Mouse (Mus musculus) heart, embryonic 10.5 days (tissue): ENCODE measurements around the gene Tes. TPM values are rescaled to one million over a fixed set of nuclear protein-coding genes. Genes with fewer than 3 reads are reported as not detected.
"Not testable (repeated sequence)": the region's sequence is repeated elsewhere in the genome, so short reads cannot be mapped to it uniquely, and the experiment has no call there.

ENCODE experiments used
- DNase-seq: peaks from one replicate; pipeline ENCODE4 v3.0.0-alpha.2; 2017; ENCODE audit warnings: low spot score
- H3K27ac ChIP-seq: fragments of 300-500 bp; sonication (generic); 2 replicates; pipeline ENCODE4 v1.5.1; 2016; ENCODE audit warnings: mild to moderate bottlenecking
- H3K27me3 ChIP-seq: fragments of 300-500 bp; sonication (generic); 2 replicates; pipeline ENCODE4 v1.6.1; 2016; ENCODE audit warnings: mild to moderate bottlenecking; ENCODE audit not compliant: poor library complexity, insufficient read depth, severe bottlenecking
- H3K36me3 ChIP-seq: fragments of 300-500 bp; sonication (generic); 2 replicates; pipeline ENCODE4 v1.6.1; 2016; ENCODE audit warnings: mild to moderate bottlenecking, moderate library complexity
- H3K4me1 ChIP-seq: fragments of 300-500 bp; sonication (generic); 2 replicates; pipeline ENCODE4 v1.6.1; 2016; ENCODE audit warnings: mild to moderate bottlenecking
- H3K4me3 ChIP-seq: fragments of 300-500 bp; sonication (generic); 2 replicates; pipeline ENCODE4 v1.5.1; 2016; ENCODE audit warnings: mild to moderate bottlenecking, moderate library complexity
- H3K9me3 ChIP-seq: fragments of 300-500 bp; sonication (generic); 2 replicates; pipeline ENCODE4 v1.6.1; 2016; ENCODE audit warnings: mild to moderate bottlenecking, moderate library complexity
- WGBS: fragments of 180-500 bp; shearing (Covaris S2); methylation state at CpG from one replicate; pipeline ENCODE4 v1.1.7; 2016; 5-methylcytosine and 5-hydroxymethylcytosine counted together
- polyA plus RNA-seq: library from polyadenylated mRNA; unstranded; fragments of >200 nt; fragmentation: Nextera tagmentation; extraction: Ambion mirVana; gene quantifications from 2 replicates; pipeline ENCODE4 v1.2.1, GENCODE M21; 2016

Tes gene
- polyA plus RNA-seq, 1 experiment from 2014 or later = 38.0 TPM

- H3K9me3 ChIP-seq = no peaks in the 10 kb centered on the region
- 82% methylated on average over 2 of the region's 2 CpGs for WGBS
- peaks cover 4% of the 10 kb centered on the region; the same call in 1 of the 2 replicates for H3K4me1 ChIP-seq
- no peaks in the 10 kb centered on the region for H3K36me3 ChIP-seq
- peaks cover 56% of the 10 kb centered on the region for H3K27me3 ChIP-seq
- H3K4me3 ChIP-seq = no peak overlapping the region
- H3K27ac ChIP-seq = no peak overlapping the region
- no peak for DNase-seq
Measured at GRCm38 (mm10) chr6:17060154-17060553, 4.8 kb upstream of the Tes start.

GRCm38 (mm10) chr6:17061826-17062225 lies 3.1 kb upstream of the Tes start:
- DNase-seq, H3K4me3 ChIP-seq, H3K9me3 ChIP-seq, H3K27ac ChIP-seq, H3K36me3 ChIP-seq: not testable (repeated sequence)
- peaks cover 11% of the 10 kb centered on the region; the same call in 1 of the 2 replicates for H3K4me1 ChIP-seq
- WGBS = 74% methylated on average over 4 of the region's 4 CpGs
- peaks cover 69% of the 10 kb centered on the region for H3K27me3 ChIP-seq

GRCm38 (mm10) chr6:17062366-17062765 lies 2.6 kb upstream of the Tes start:
- DNase-seq = no peak
- no peaks in the 10 kb centered on the region for H3K36me3 ChIP-seq
- peaks cover 11% of the 10 kb centered on the region; the same call in 1 of the 2 replicates for H3K4me1 ChIP-seq
- no peak overlapping the region for H3K4me3 ChIP-seq
- H3K9me3 ChIP-seq = no peaks in the 10 kb centered on the region
- WGBS = 81% methylated on average over 6 of the region's 6 CpGs
- H3K27me3 ChIP-seq = peaks cover 74% of the 10 kb centered on the region
- H3K27ac ChIP-seq = no peak overlapping the region

- peaks cover 84% of the 10 kb centered on the region for H3K27me3 ChIP-seq
- H3K4me3 ChIP-seq = peak overlapping the region; percentile 78
- no peak for DNase-seq
- peak overlapping the region; percentile 89 for H3K27ac ChIP-seq
- H3K36me3 ChIP-seq = no peaks in the 10 kb centered on the region
- H3K9me3 ChIP-seq = no peaks in the 10 kb centered on the region
- H3K4me1 ChIP-seq = peaks cover 11% of the 10 kb centered on the region; the same call in 1 of the 2 replicates
- 5% methylated on average over 12 of the region's 12 CpGs for WGBS
Measured at GRCm38 (mm10) chr6:17065791-17066169, 831 bp downstream of the Tes start.

GRCm38 (mm10) chr6:17066211-17066940 lies 1.4 kb downstream of the Tes start:
- DNase-seq = no peak
- Histone ChIP-seq H3K36me3 (no peaks in the 10 kb centered on the region), H3K9me3 (no peaks in the 10 kb centered on the region), H3K27ac (no peak overlapping the region), H3K4me3 (peak overlapping the region; percentile 78; the same call in 1 of the 2 replicates), H3K4me1 (peaks cover 11% of the 10 kb centered on the region; the same call in 1 of the 2 replicates), H3K27me3 (peaks cover 81% of the 10 kb centered on the region)
- 41% methylated on average over 11 of the region's 11 CpGs for WGBS

- no peaks in the 10 kb centered on the region for H3K36me3 ChIP-seq
- H3K4me3 ChIP-seq = no peak overlapping the region
- DNase-seq = no peak
- no peaks in the 10 kb centered on the region for H3K4me1 ChIP-seq
- 84% methylated on average over 3 of the region's 3 CpGs for WGBS
- peaks cover 76% of the 10 kb centered on the region for H3K27me3 ChIP-seq
- H3K27ac ChIP-seq = no peak overlapping the region
- H3K9me3 ChIP-seq = no peaks in the 10 kb centered on the region
Measured at GRCm38 (mm10) chr6:17071899-17072298, 7.0 kb downstream of the Tes start.

GRCm38 (mm10) chr6:17072338-17072737 lies 7.4 kb downstream of the Tes start:
- Histone ChIP-seq H3K27ac (no peak overlapping the region), H3K9me3 (no peaks in the 10 kb centered on the region), H3K4me3 (no peak overlapping the region), H3K36me3 (no peaks in the 10 kb centered on the region), H3K4me1 (0 out of 2 replicates have a peak, but pooled peaks cover 2% of the 10 kb centered on the region), H3K27me3 (peaks cover 74% of the 10 kb centered on the region)
- 87% methylated on average over 5 of the region's 5 CpGs for WGBS
- no peak for DNase-seq

GRCm38 (mm10) chr6:17072763-17073484 lies 8.0 kb downstream of the Tes start:
- Histone ChIP-seq H3K36me3 (no peaks in the 10 kb centered on the region), H3K27ac (no peak overlapping the region), H3K4me1 (peaks cover 8% of the 10 kb centered on the region), H3K27me3 (peaks cover 70% of the 10 kb centered on the region), H3K9me3 (no peaks in the 10 kb centered on the region), H3K4me3 (no peak overlapping the region)
- 71% methylated on average over 7 of the region's 7 CpGs for WGBS
- no peak for DNase-seq

- Histone ChIP-seq H3K27me3 (peaks cover 50% of the 10 kb centered on the region), H3K4me3 (no peak overlapping the region), H3K36me3 (no peaks in the 10 kb centered on the region), H3K27ac (no peak overlapping the region), H3K4me1 (peaks cover 14% of the 10 kb centered on the region), H3K9me3 (no peaks in the 10 kb centered on the region)
- WGBS = 83% methylated on average over 9 of the region's 9 CpGs
- no peak for DNase-seq
Measured at GRCm38 (mm10) chr6:17077270-17077669, 12.3 kb downstream of the Tes start.

- Histone ChIP-seq H3K4me1 (peaks cover 14% of the 10 kb centered on the region), H3K9me3 (no peaks in the 10 kb centered on the region), H3K36me3 (no peaks in the 10 kb centered on the region), H3K27ac (no peak overlapping the region), H3K4me3 (no peak overlapping the region), H3K27me3 (peaks cover 48% of the 10 kb centered on the region)
- WGBS = 28% methylated on average over 3 of the region's 3 CpGs
- no peak for DNase-seq
Measured at GRCm38 (mm10) chr6:17077720-17078119, 12.8 kb downstream of the Tes start.

- 56% methylated on average over 5 of the region's 5 CpGs for WGBS
- Histone ChIP-seq H3K9me3 (no peaks in the 10 kb centered on the region), H3K27ac (no peak overlapping the region), H3K27me3 (peaks cover 34% of the 10 kb centered on the region), H3K4me3 (no peak overlapping the region), H3K36me3 (no peaks in the 10 kb centered on the region), H3K4me1 (peaks cover 14% of the 10 kb centered on the region)
- no peak for DNase-seq
Measured at GRCm38 (mm10) chr6:17079304-17079703, 14.4 kb downstream of the Tes start.

GRCm38 (mm10) chr6:17079826-17080225 lies 14.9 kb downstream of the Tes start:
- no peak for DNase-seq
- Histone ChIP-seq H3K27ac (no peak overlapping the region), H3K9me3 (no peaks in the 10 kb centered on the region), H3K4me3 (no peak overlapping the region), H3K4me1 (peaks cover 14% of the 10 kb centered on the region), H3K27me3 (peaks cover 33% of the 10 kb centered on the region), H3K36me3 (no peaks in the 10 kb centered on the region)
- WGBS = 71% methylated on average over 5 of the region's 5 CpGs

GRCm38 (mm10) chr6:17082238-17082637 lies 17.3 kb downstream of the Tes start:
- Histone ChIP-seq H3K27ac (no peak overlapping the region), H3K9me3 (no peaks in the 10 kb centered on the region), H3K4me1 (peaks cover 13% of the 10 kb centered on the region), H3K4me3 (no peak overlapping the region), H3K27me3 (peaks cover 26% of the 10 kb centered on the region; the same call in 1 of the 2 replicates), H3K36me3 (no peaks in the 10 kb centered on the region)
- 80% methylated on average over 4 of the region's 4 CpGs for WGBS
- no peak for DNase-seq
